Mouse (Mus musculus) CH12.LX (cell line): ENCODE results near the gene Tjp3. TPM values are rescaled to one million over a fixed set of nuclear protein-coding genes. Genes with fewer than 3 reads are reported as not detected.

ENCODE experiments used
- DNase-seq: peaks from one replicate; pipeline ENCODE4 v3.0.0-alpha.2; 2013; ENCODE audit errors: extremely low read depth
- H3K27ac ChIP-seq: 2 replicates; pipeline ENCODE4 v1.5.1; 2012; ENCODE audit warnings: low read depth, mild to moderate bottlenecking, control low read depth, moderate library complexity; ENCODE audit not compliant: insufficient read depth
- H3K27me3 ChIP-seq: replicated peaks from 2 replicates; pipeline ENCODE3; 2012; ENCODE audit warnings: inconsistent platforms
- H3K36me3 ChIP-seq, 2 experiments: replicated peaks in 1 of 2; 2 replicates each; pipeline versions ENCODE3 to v1.6.1; 2012; ENCODE audit warnings: inconsistent platforms in 1 of 2, low read length in 1 of 2, mild to moderate bottlenecking in 1 of 2, mixed read lengths in 1 of 2, moderate library complexity in 1 of 2; ENCODE audit not compliant: control insufficient read depth in 1 of 2, insufficient read depth in 1 of 2
- H3K4me1 ChIP-seq, 2 experiments: 2 replicates each; pipeline ENCODE4 v1.6.1; 2012; ENCODE audit warnings: inconsistent platforms in 1 of 2, moderate library complexity in 1 of 2; ENCODE audit not compliant: insufficient read depth in 2 of 2, control insufficient read depth in 1 of 2
- H3K4me2 ChIP-seq: 2 replicates; pipeline ENCODE4 v1.6.1; 2012; ENCODE audit warnings: low read depth, mild to moderate bottlenecking, control low read depth; ENCODE audit not compliant: poor library complexity, insufficient read depth, severe bottlenecking
- H3K4me3 ChIP-seq, 3 experiments: fragments of 150-350 bp in 1 of 3; sonication (generic) in 1 of 3; replicated peaks in 1 of 3; 2 replicates each; pipeline versions ENCODE3 to v1.5.1; 2011 to 2012; ENCODE audit warnings: low read depth in 2 of 3, low read length in 2 of 3, mild to moderate bottlenecking in 2 of 3, moderate library complexity in 2 of 3, control low read depth in 1 of 3, improper control_type of control experiment in 1 of 3, inconsistent platforms in 1 of 3, mixed read lengths in 1 of 3; ENCODE audit not compliant: poor library complexity in 1 of 3
- H3K79me2 ChIP-seq: replicated peaks from 2 replicates; pipeline ENCODE4 v1.6.1; 2012; ENCODE audit warnings: mild to moderate bottlenecking, moderate library complexity; ENCODE audit not compliant: control insufficient read depth, poor library complexity, insufficient read depth, severe bottlenecking; ENCODE audit errors: extremely low read depth
- H3K9ac ChIP-seq: 2 replicates; pipeline ENCODE4 v1.6.1; 2012; ENCODE audit warnings: low read depth, mild to moderate bottlenecking, control low read depth, moderate library complexity; ENCODE audit not compliant: insufficient read depth
- H3K9me3 ChIP-seq: replicated peaks from 2 replicates; pipeline ENCODE3; 2012; ENCODE audit warnings: low read length, inconsistent platforms, mixed read lengths
- BHLHE40 ChIP-seq: IDR thresholded peaks from 2 replicates; pipeline ENCODE4 v1.6.1; 2011; ENCODE audit warnings: mild to moderate bottlenecking, low read depth, low read length, improper control_type of control experiment
- CHD2 ChIP-seq: IDR thresholded peaks from 2 replicates; pipeline ENCODE4 v1.6.1; 2011; ENCODE audit warnings: low read length, improper control_type of control experiment
- CTCF ChIP-seq, 2 experiments: IDR thresholded peaks in 1 of 2; conservative IDR thresholded peaks in 1 of 2; 2 replicates each; pipeline ENCODE4 v1.5.1; 2011 to 2012; ENCODE audit warnings: low read depth in 2 of 2, low read length in 2 of 2, improper control_type of control experiment in 1 of 2, inconsistent platforms in 1 of 2, mild to moderate bottlenecking in 1 of 2, moderate library complexity in 1 of 2
- ETS1 ChIP-seq: conservative IDR thresholded peaks from 2 replicates; pipeline ENCODE4 v1.6.1; 2012; ENCODE audit warnings: low read depth, mild to moderate bottlenecking, inconsistent platforms, low read length, improper control_type of control experiment, moderate library complexity
- GABPA ChIP-seq: IDR thresholded peaks from 2 replicates; pipeline ENCODE4 v1.6.1; 2012; ENCODE audit warnings: low read depth, low read length, improper control_type of control experiment, inconsistent platforms; ENCODE audit not compliant: insufficient replicate concordance
- HCFC1 ChIP-seq: IDR thresholded peaks from 2 replicates; pipeline ENCODE4 v1.6.1; 2012; ENCODE audit warnings: low read depth, mild to moderate bottlenecking, inconsistent platforms, low read length, improper control_type of control experiment
- IRF4 ChIP-seq: IDR thresholded peaks from 2 replicates; pipeline ENCODE4 v1.6.1; 2014; ENCODE audit warnings: low read depth, mild to moderate bottlenecking, inconsistent platforms, low read length, improper control_type of control experiment
- JUN ChIP-seq: IDR thresholded peaks from 2 replicates; pipeline ENCODE4 v1.6.1; 2011; ENCODE audit warnings: low read depth, mild to moderate bottlenecking, low read length, improper control_type of control experiment, moderate library complexity; ENCODE audit not compliant: insufficient read depth
- MEF2A ChIP-seq: IDR thresholded peaks from 2 replicates; pipeline ENCODE4 v1.6.1; 2014; ENCODE audit warnings: low read depth, mild to moderate bottlenecking, inconsistent platforms, low read length, improper control_type of control experiment, borderline replicate concordance
- MYC ChIP-seq: IDR thresholded peaks from 2 replicates; pipeline ENCODE4 v1.6.1; 2011; ENCODE audit warnings: low read depth, mild to moderate bottlenecking, improper control_type of control experiment, low read length
- NELFE ChIP-seq: IDR thresholded peaks from 2 replicates; pipeline ENCODE4 v1.6.1; 2011; ENCODE audit warnings: low read depth, low read length, improper control_type of control experiment
- NRF1 ChIP-seq: IDR thresholded peaks from 2 replicates; pipeline ENCODE4 v1.6.1; 2014; ENCODE audit warnings: low read depth, mild to moderate bottlenecking, inconsistent platforms, low read length, improper control_type of control experiment, moderate library complexity
- PAX5 ChIP-seq: IDR thresholded peaks from 2 replicates; pipeline ENCODE4 v1.6.1; 2012; ENCODE audit warnings: low read length, inconsistent platforms, mixed read lengths
- RAD21 ChIP-seq: IDR thresholded peaks from 2 replicates; pipeline ENCODE4 v1.6.1; 2011; ENCODE audit warnings: low read depth, mild to moderate bottlenecking, low read length, improper control_type of control experiment, moderate library complexity
- RCOR1 ChIP-seq: conservative IDR thresholded peaks from 2 replicates; pipeline ENCODE4 v1.6.1; 2012; ENCODE audit warnings: low read depth, mild to moderate bottlenecking, inconsistent platforms, low read length, improper control_type of control experiment
- SIN3A ChIP-seq: IDR thresholded peaks from 2 replicates; pipeline ENCODE4 v1.6.1; 2012; ENCODE audit warnings: low read length, improper control_type of control experiment, inconsistent platforms
- SMC3 ChIP-seq: IDR thresholded peaks from 2 replicates; pipeline ENCODE4 v1.6.1; 2011; ENCODE audit warnings: low read depth, low read length, improper control_type of control experiment
- TBP ChIP-seq: conservative IDR thresholded peaks from 2 replicates; pipeline ENCODE4 v1.6.1; 2011; ENCODE audit warnings: low read depth, low read length, improper control_type of control experiment
- TCF12 ChIP-seq: IDR thresholded peaks from 2 replicates; pipeline ENCODE4 v1.6.1; 2014; ENCODE audit warnings: low read depth, mild to moderate bottlenecking, inconsistent platforms, low read length, improper control_type of control experiment
- USF1 ChIP-seq: IDR thresholded peaks from 2 replicates; pipeline ENCODE4 v1.6.1; 2014; ENCODE audit warnings: low read depth, mild to moderate bottlenecking, inconsistent platforms, low read length, improper control_type of control experiment
- USF2 ChIP-seq: conservative IDR thresholded peaks from 2 replicates; pipeline ENCODE4 v1.6.1; 2011; ENCODE audit warnings: low read depth, low read length, improper control_type of control experiment
- ZC3H11A ChIP-seq: IDR thresholded peaks from 2 replicates; pipeline ENCODE4 v1.6.1; 2012; ENCODE audit warnings: low read depth, mild to moderate bottlenecking, inconsistent platforms, low read length, improper control_type of control experiment
- ZMIZ1 ChIP-seq: IDR thresholded peaks from 2 replicates; pipeline ENCODE4 v1.6.1; 2012; ENCODE audit warnings: low read depth, mild to moderate bottlenecking, inconsistent platforms, low read length, improper control_type of control experiment
- dilution Hi-C: fragments of 300-500 bp; cut with MboI; formaldehyde crosslinking; loops from 2 replicates; pipeline ENCODE4 v1.14.3; 2020; ENCODE audit warnings: low sequenced_read_pairs; ENCODE audit not compliant: extremely low pct_unique_long_range_greater_than_20kb, extremely low pct_ligation_motif_present
- in situ Hi-C: fragments of 300-500 bp; cut with MboI; formaldehyde crosslinking; loops from 3 replicates; pipeline ENCODE4 v1.14.3; 2019; ENCODE audit warnings: low sequenced_read_pairs, low pct_ligation_motif_present, low pct_unique_long_range_greater_than_20kb, mixed read lengths
- polyA plus RNA-seq: library from polyadenylated mRNA; unstranded; fragments of >175 nt; gene quantifications from 2 replicates; pipeline ENCODE4 v1.2.1, GENCODE M21; 2012; ENCODE audit warnings: low read depth; ENCODE audit not compliant: insufficient read length
- total RNA-seq, 2 experiments: library from RNA; depleted of rRNA; stranded (reverse); fragments of 300-350 nt in 1 of 2; fragments of >200 nt in 1 of 2; gene quantifications; 2 replicates each; pipeline ENCODE4 v1.2.3; 2012 to 2014

Tjp3 gene
- total and polyA plus RNA-seq, 3 experiments, result 0.42 to 7.2 (median 0.76) TPM

DNA sequence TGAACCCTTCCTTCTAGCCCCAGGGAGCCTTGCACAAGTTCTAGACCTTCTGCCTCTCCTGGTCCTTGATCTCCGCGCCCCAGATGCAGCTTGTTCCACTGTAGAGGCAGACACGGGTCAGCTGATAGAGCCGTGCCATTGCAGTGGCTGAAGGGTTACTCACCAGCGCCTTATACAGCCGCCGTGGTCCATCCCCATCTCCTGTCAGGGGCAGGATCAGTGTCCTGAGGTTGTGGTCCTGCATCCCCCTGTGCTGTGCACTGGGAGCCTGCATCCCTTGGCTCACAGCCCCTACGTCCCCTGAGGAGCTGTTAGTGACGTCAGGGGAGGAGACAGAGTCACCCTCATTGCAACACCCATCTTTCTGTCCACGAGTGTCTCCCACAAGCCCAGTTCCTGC is 11.9 kb upstream of the Tjp3 start:
- dilution Hi-C loops, result no loop called here
- no peaks in the 10 kb centered on the region for H3K27me3 ChIP-seq
- no peak for DNase-seq
- peak overlapping the region in 1 of 3 experiments; percentile 14 for H3K4me3 ChIP-seq
- H3K9ac ChIP-seq, result no peak overlapping the region
- H3K79me2 ChIP-seq, result peaks cover 34% of the 10 kb centered on the region
- H3K27ac ChIP-seq, result peak overlapping the region; percentile 17; the same call in 1 of the 2 replicates
- H3K36me3 ChIP-seq, result peaks cover 31 to 45% of the 10 kb centered on the region in 2 experiments
- in situ Hi-C loops, result no loop called here
- no peaks in the 10 kb centered on the region for H3K9me3 ChIP-seq
- H3K4me1 ChIP-seq, result peaks cover 55 to 93% of the 10 kb centered on the region in 2 experiments
- H3K4me2 ChIP-seq, result no peak overlapping the region; the same call in 1 of the 2 replicates
- TF ChIP-seq MEF2A (no peak), NRF1 (no peak), SMC3 (no peak), ZC3H11A (no peak), USF1 (no peak)

DNA sequence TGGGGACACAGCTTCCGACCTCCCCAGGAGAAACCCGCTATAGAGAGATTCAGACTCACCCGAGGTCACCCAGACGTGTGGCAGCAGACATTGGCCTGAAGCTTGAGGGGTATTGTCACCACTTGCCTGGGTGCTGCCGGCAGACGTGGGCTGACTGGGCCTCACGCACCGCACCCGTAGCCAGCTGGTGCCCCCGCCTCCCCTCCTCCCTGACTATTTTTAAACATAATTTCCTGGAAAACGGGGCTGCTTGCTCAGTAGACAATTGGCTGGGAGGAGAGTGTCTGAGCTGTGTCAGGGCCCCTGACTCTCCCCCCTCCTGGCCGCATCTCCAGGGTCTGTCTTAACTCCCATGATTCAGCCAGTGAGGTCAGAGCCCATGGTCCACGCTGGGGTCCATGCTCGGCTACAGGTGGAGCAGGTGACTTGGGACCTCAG is 11.4 kb upstream of the Tjp3 start:
- Histone ChIP-seq H3K36me3 (peaks cover 27 to 41% of the 10 kb centered on the region in 2 experiments), H3K79me2 (peaks cover 37% of the 10 kb centered on the region), H3K27ac (peak overlapping the region; percentile 17; the same call in 1 of the 2 replicates), H3K27me3 (no peaks in the 10 kb centered on the region), H3K9me3 (no peaks in the 10 kb centered on the region), H3K9ac (no peak overlapping the region), H3K4me3 (no peak overlapping the region), H3K4me2 (no peak overlapping the region; the same call in 1 of the 2 replicates), H3K4me1 (peaks cover 59 to 93% of the 10 kb centered on the region in 2 experiments)
- in situ Hi-C loops, result no loop called here
- DNase-seq, result no peak
- dilution Hi-C loops, result no loop called here
- TF ChIP-seq TCF12, result no peak
- no peak for TF ChIP-seq RAD21
- TF ChIP-seq GABPA, result no peak
- no peak for TF ChIP-seq SMC3
- 0 out of 2 replicates have a peak, but pooled peaks have one; percentile 23 for TF ChIP-seq MEF2A
- no peak for TF ChIP-seq CTCF (conservative IDR thresholded peaks at IDR 0.05 in 1 of 2, IDR thresholded peaks at IDR 0.05 in 1 of 2; ENCODE audit: low read depth in 2 of 2, low read length in 2 of 2)

DNA sequence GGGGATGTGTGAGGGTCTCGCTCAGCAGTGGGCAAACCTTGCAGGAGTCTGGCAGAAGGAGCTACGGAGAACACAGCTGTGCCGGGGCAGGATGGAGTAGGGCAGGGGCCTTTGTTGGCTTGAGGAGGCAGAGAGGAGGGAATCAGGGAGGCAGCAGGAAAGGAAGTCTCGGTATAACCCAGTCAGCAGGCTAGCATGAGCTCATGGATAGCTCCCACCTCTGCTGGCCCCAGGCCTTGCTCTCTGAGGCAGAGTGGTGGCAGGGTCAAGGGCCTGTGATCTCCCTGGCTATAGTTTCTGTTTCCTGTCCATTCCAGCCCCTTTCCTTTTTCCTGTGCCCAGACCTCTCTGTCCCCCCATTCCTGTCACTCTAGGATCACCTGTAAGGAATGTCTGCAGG is 10.9 kb upstream of the Tjp3 start:
- H3K4me3 ChIP-seq, result no peak overlapping the region
- peaks cover 22 to 36% of the 10 kb centered on the region in 2 experiments for H3K36me3 ChIP-seq
- H3K9ac ChIP-seq, result no peak overlapping the region
- peaks cover 64 to 97% of the 10 kb centered on the region in 2 experiments for H3K4me1 ChIP-seq
- H3K27ac ChIP-seq, result no peak overlapping the region
- peaks cover 42% of the 10 kb centered on the region for H3K79me2 ChIP-seq
- no peaks in the 10 kb centered on the region for H3K27me3 ChIP-seq
- dilution Hi-C loops, result no loop called here
- DNase-seq, result no peak
- H3K4me2 ChIP-seq, result no peak overlapping the region
- TF ChIP-seq TBP (no peak), ETS1 (no peak), NRF1 (no peak), ZMIZ1 (no peak), NELFE (no peak), USF2 (no peak), CHD2 (no peak), SMC3 (no peak), PAX5 (no peak), RCOR1 (no peak), ZC3H11A (no peak), JUN (no peak), BHLHE40 (no peak), MEF2A (no peak), MYC (no peak), SIN3A (no peak), TCF12 (no peak), IRF4 (no peak), HCFC1 (no peak)
- TF ChIP-seq, all 38 proteins: peak for 0
- in situ Hi-C loops, result no loop called here
- H3K9me3 ChIP-seq, result no peaks in the 10 kb centered on the region
